Comparison of ENCODE assay signal across 18 mouse cellular contexts in genomic region chr19:7139321-7139720, GRCm38 (mm10). TPM values are rescaled to one million over a fixed set of nuclear protein-coding genes. Genes with fewer than 3 reads are reported as not detected.
DNase-seq lines count a peak whose midpoint lies in the region; ATAC-seq lines count a peak whose summit lies in the region.
"Had no signal": no experiment of that assay in that cellular context is flagged by ENCODE, and none has a peak within 500 bp of the region (broad histone marks: within the 10 kb centered on the region; RNA-seq: fewer than 3 reads in every experiment).

No protein-coding gene starts in this region.

- WGBS in hindbrain, embryonic 10.5 days: 72% methylated on average over 4 of the region's 4 CpGs
- 69% methylated on average over 4 of the region's 4 CpGs for WGBS in hindbrain, embryonic 16.5 days
- WGBS in midbrain, embryonic 12.5 days: 63% methylated on average over 4 of the region's 4 CpGs
- 79% methylated on average over 4 of the region's 4 CpGs for WGBS in midbrain, embryonic 11.5 days
- 72% methylated on average over 4 of the region's 4 CpGs for WGBS in forebrain, embryonic 14.5 days
- WGBS in limb, embryonic 13.5 days: 40% methylated on average over 4 of the region's 4 CpGs

- ATAC-seq in hindbrain, embryonic 16.5 days: no peak
- no peak for ATAC-seq in midbrain, embryonic 12.5 days (ENCODE audit: low FRiP score, low read depth)
- no peak for ATAC-seq in midbrain, embryonic 11.5 days (ENCODE audit: low FRiP score)
- no peak for ATAC-seq in forebrain, embryonic 14.5 days
- no peak for ATAC-seq in limb, embryonic 13.5 days (ENCODE audit: low FRiP score, low read depth)
- ATAC-seq: intestine, postnatal 0 days had no signal

- no peak overlapping the region for H3K4me3 ChIP-seq in hindbrain, embryonic 10.5 days
- H3K4me3 ChIP-seq in hindbrain, embryonic 16.5 days (ENCODE audit: low read length): no peak overlapping the region
- no peak overlapping the region for H3K4me3 ChIP-seq in midbrain, embryonic 12.5 days
- H3K4me3 ChIP-seq in midbrain, embryonic 11.5 days (ENCODE audit: low read depth, low read length): no peak overlapping the region
- H3K4me3 ChIP-seq in forebrain, embryonic 14.5 days (ENCODE audit: low read depth, low read length): no peak overlapping the region
- H3K4me3 ChIP-seq in limb, embryonic 13.5 days: no peak overlapping the region
- H3K4me3 ChIP-seq: heart, embryonic 12.5 days had no signal

- peaks cover 90% of the 10 kb centered on the region for H3K27me3 ChIP-seq in hindbrain, embryonic 10.5 days (ENCODE audit: insufficient read depth, poor library complexity, severe bottlenecking)
- H3K27me3 ChIP-seq in hindbrain, embryonic 16.5 days (replicated peaks; ENCODE audit: control insufficient read depth, insufficient read depth, low read length): no peaks in the 10 kb centered on the region; the same call in 1 of the 2 replicates
- peaks cover 43% of the 10 kb centered on the region for H3K27me3 ChIP-seq in midbrain, embryonic 12.5 days
- peaks cover under 1% of the 10 kb centered on the region; the same call in 1 of the 2 replicates for H3K27me3 ChIP-seq in midbrain, embryonic 11.5 days (ENCODE audit: control insufficient read depth, insufficient read depth, low read length)
- 0 out of 2 replicates have a peak, but pooled peaks cover 3% of the 10 kb centered on the region for H3K27me3 ChIP-seq in forebrain, embryonic 14.5 days (replicated peaks; ENCODE audit: control insufficient read depth, insufficient read depth, low read length)
- H3K27me3 ChIP-seq in limb, embryonic 13.5 days: peaks cover 62% of the 10 kb centered on the region

- H3K27ac ChIP-seq in hindbrain, embryonic 10.5 days: peak overlapping the region; percentile 78
- H3K27ac ChIP-seq in hindbrain, embryonic 16.5 days (ENCODE audit: low read depth, low read length): no peak overlapping the region
- H3K27ac ChIP-seq in midbrain, embryonic 12.5 days (replicated peaks): no peak overlapping the region
- H3K27ac ChIP-seq in midbrain, embryonic 11.5 days (ENCODE audit: low read depth, low read length): no peak overlapping the region
- 0 out of 2 replicates have a peak overlapping the region, but pooled peaks have one; percentile 1 for H3K27ac ChIP-seq in forebrain, embryonic 14.5 days (ENCODE audit: low read depth, low read length)
- H3K27ac ChIP-seq in limb, embryonic 13.5 days: no peak overlapping the region; the same call in 1 of the 2 replicates

- H3K36me3 ChIP-seq in hindbrain, embryonic 10.5 days: no peaks in the 10 kb centered on the region
- H3K36me3 ChIP-seq in hindbrain, embryonic 16.5 days (ENCODE audit: control insufficient read depth, insufficient read depth, low read length): no peaks in the 10 kb centered on the region
- no peaks in the 10 kb centered on the region for H3K36me3 ChIP-seq in midbrain, embryonic 12.5 days
- H3K36me3 ChIP-seq in midbrain, embryonic 11.5 days (ENCODE audit: control insufficient read depth, insufficient read depth, low read length): no peaks in the 10 kb centered on the region
- no peaks in the 10 kb centered on the region for H3K36me3 ChIP-seq in forebrain, embryonic 14.5 days (ENCODE audit: control insufficient read depth, insufficient read depth, low read length)
- H3K36me3 ChIP-seq in limb, embryonic 13.5 days: no peaks in the 10 kb centered on the region
- H3K36me3 ChIP-seq: G1E; heart, embryonic 12.5 days had no signal

- no peaks in the 10 kb centered on the region for H3K9me3 ChIP-seq in hindbrain, embryonic 10.5 days
- no peaks in the 10 kb centered on the region for H3K9me3 ChIP-seq in hindbrain, embryonic 16.5 days (ENCODE audit: control insufficient read depth, low read length)
- no peaks in the 10 kb centered on the region for H3K9me3 ChIP-seq in midbrain, embryonic 12.5 days
- no peaks in the 10 kb centered on the region for H3K9me3 ChIP-seq in midbrain, embryonic 11.5 days (ENCODE audit: control insufficient read depth, low read length)
- no peaks in the 10 kb centered on the region for H3K9me3 ChIP-seq in forebrain, embryonic 14.5 days (replicated peaks; ENCODE audit: control insufficient read depth, low read length)
- H3K9me3 ChIP-seq in limb, embryonic 13.5 days: no peaks in the 10 kb centered on the region
- H3K9me3 ChIP-seq: G1E; heart, embryonic 12.5 days had no signal

- peaks cover 99% of the 10 kb centered on the region for H3K4me1 ChIP-seq in hindbrain, embryonic 10.5 days (replicated peaks)
- H3K4me1 ChIP-seq in hindbrain, embryonic 16.5 days (ENCODE audit: control insufficient read depth, insufficient read depth, low read depth, low read length): peaks cover 68% of the 10 kb centered on the region
- H3K4me1 ChIP-seq in midbrain, embryonic 12.5 days: peaks cover 97% of the 10 kb centered on the region
- peaks cover 64% of the 10 kb centered on the region for H3K4me1 ChIP-seq in midbrain, embryonic 11.5 days (ENCODE audit: control insufficient read depth, insufficient read depth, low read length)
- H3K4me1 ChIP-seq in forebrain, embryonic 14.5 days (ENCODE audit: control insufficient read depth, insufficient read depth, low read length): peaks cover 85% of the 10 kb centered on the region
- peaks cover 98% of the 10 kb centered on the region for H3K4me1 ChIP-seq in limb, embryonic 13.5 days

- H3K4me2 ChIP-seq in hindbrain, embryonic 16.5 days (ENCODE audit: low read length): no peak overlapping the region
- H3K4me2 ChIP-seq in midbrain, embryonic 12.5 days (replicated peaks): no peak overlapping the region
- H3K4me2 ChIP-seq in midbrain, embryonic 11.5 days: no peak overlapping the region
- H3K4me2 ChIP-seq in forebrain, embryonic 14.5 days (ENCODE audit: low read length): no peak overlapping the region
- H3K4me2 ChIP-seq in limb, embryonic 13.5 days (replicated peaks): peak overlapping the region; percentile 55; the same call in 1 of the 2 replicates
- H3K4me2 ChIP-seq: heart, embryonic 12.5 days; liver, embryonic 11.5 days had no signal

- DNase-seq in hindbrain, embryonic 10.5 days (ENCODE audit: low spot score): no peak
- DNase-seq in midbrain, embryonic 11.5 days (ENCODE audit: low spot score, missing footprints): no peak
- DNase-seq in forebrain, embryonic 14.5 days (ENCODE audit: low spot score): no peak
- no peak for DNase-seq in thymus, postnatal 14 days
- DNase-seq: cerebellum, adult 9-10 months; gastrocnemius, postnatal 25 days; heart, postnatal 4 days; lung, adult 2 months; lung, postnatal 4 days; right cerebral cortex, postnatal 4 days; thymus, postnatal 36 days had no signal

- no peak overlapping the region for H3K9ac ChIP-seq in hindbrain, embryonic 16.5 days (ENCODE audit: low read depth, low read length)
- peak overlapping the region; percentile 32; the same call in 1 of the 2 replicates for H3K9ac ChIP-seq in midbrain, embryonic 12.5 days (replicated peaks)
- H3K9ac ChIP-seq in midbrain, embryonic 11.5 days (ENCODE audit: low read length): no peak overlapping the region
- H3K9ac ChIP-seq in forebrain, embryonic 14.5 days (ENCODE audit: low read length): no peak overlapping the region
- no peak overlapping the region for H3K9ac ChIP-seq in limb, embryonic 13.5 days
- H3K9ac ChIP-seq: heart, embryonic 12.5 days had no signal

RNA-seq across cellular contexts. Expression of gene Flrt1, which starts 33.8 kb away (rescaled TPM):
- polyA plus RNA-seq in hindbrain, embryonic 10.5 days (2016; fragmentation: Nextera tagmentation; extraction: Ambion mirVana): 3.1 and 4.0 TPM in 2 replicates
- polyA plus RNA-seq in hindbrain, embryonic 16.5 days (2015; fragmentation: Nextera tagmentation; extraction: Ambion mirVana): 8.8 and 11.3 TPM in 2 replicates
- 8.0 and 8.2 TPM in 2 replicates for polyA plus RNA-seq in midbrain, embryonic 12.5 days (2016; fragmentation: Nextera tagmentation; extraction: Ambion mirVana)
- polyA plus RNA-seq in midbrain, embryonic 11.5 days (2014; fragmentation: Nextera tagmentation; extraction: Ambion mirVana): 7.5 and 8.2 TPM in 2 replicates
- polyA plus RNA-seq in forebrain, embryonic 14.5 days (2014; fragmentation: Nextera tagmentation; extraction: Ambion mirVana): 9.5 and 12.2 TPM in 2 replicates
- 7.7 and 8.1 TPM in 2 replicates for polyA plus RNA-seq in limb, embryonic 13.5 days (2015; fragmentation: Nextera tagmentation; extraction: Ambion mirVana)
- polyA plus RNA-seq: G1E had no signal

Comparison
In these comparisons a context has a peak if more than half of its experiments do, and no peak if none do; other contexts are left out.
1. H3K27ac ChIP-seq: peak in hindbrain, embryonic 10.5 days (single experiment) and forebrain, embryonic 14.5 days (single experiment); none in hindbrain, embryonic 16.5 days (single experiment), midbrain, embryonic 12.5 days (single experiment), midbrain, embryonic 11.5 days (single experiment) and limb, embryonic 13.5 days (single experiment).